Mouse (Mus musculus) testis, adult 2 months (tissue): ENCODE data around the gene Cracr2a. TPM values are rescaled to one million over a fixed set of nuclear protein-coding genes. Genes with fewer than 3 reads are reported as not detected.

Source experiments
- H3K27ac ChIP-seq: fragments of 200-500 bp; 2 replicates; pipeline ENCODE4 v1.5.1; 2012; ENCODE audit warnings: low read depth, low read length; ENCODE audit not compliant: control insufficient read depth, insufficient read depth
- H3K27me3 ChIP-seq: fragments of 200-500 bp; 2 replicates; pipeline ENCODE4 v1.6.1; 2012; ENCODE audit warnings: mild to moderate bottlenecking, low read length, moderate library complexity; ENCODE audit not compliant: control insufficient read depth, insufficient read depth
- H3K36me3 ChIP-seq: fragments of 200-500 bp; 2 replicates; pipeline ENCODE4 v1.6.1; 2012; ENCODE audit warnings: mild to moderate bottlenecking, low read length; ENCODE audit not compliant: control insufficient read depth, insufficient read depth
- H3K4me1 ChIP-seq: fragments of 200-500 bp; 2 replicates; pipeline ENCODE4 v1.6.1; 2012; ENCODE audit warnings: low read length; ENCODE audit not compliant: control insufficient read depth, insufficient read depth
- H3K4me3 ChIP-seq: fragments of 200-500 bp; 2 replicates; pipeline ENCODE4 v1.5.1; 2012; ENCODE audit warnings: low read depth, mild to moderate bottlenecking, low read length, moderate library complexity, mixed read lengths; ENCODE audit not compliant: control insufficient read depth
- CTCF ChIP-seq: fragments of 200-500 bp; IDR thresholded peaks from 2 replicates; pipeline ENCODE4 v1.5.1; 2012; ENCODE audit warnings: low read depth, mild to moderate bottlenecking, inconsistent platforms, low read length, moderate library complexity; ENCODE audit not compliant: control insufficient read depth, insufficient read depth, insufficient replicate concordance
- POLR2A ChIP-seq: fragments of 200-500 bp; IDR thresholded peaks from 2 replicates; pipeline ENCODE4 v1.6.1; 2012; ENCODE audit warnings: low read depth, mild to moderate bottlenecking, inconsistent platforms, low read length, moderate library complexity; ENCODE audit not compliant: control insufficient read depth
- polyA plus RNA-seq: library from polyadenylated mRNA; depleted of rRNA; stranded (reverse); fragments of >200 nt; gene quantifications from 2 replicates; pipeline ENCODE4 v1.2.3, GENCODE M21; 2012

Cracr2a gene
- polyA plus RNA-seq, 1 experiment = 0.46 TPM

DNA sequence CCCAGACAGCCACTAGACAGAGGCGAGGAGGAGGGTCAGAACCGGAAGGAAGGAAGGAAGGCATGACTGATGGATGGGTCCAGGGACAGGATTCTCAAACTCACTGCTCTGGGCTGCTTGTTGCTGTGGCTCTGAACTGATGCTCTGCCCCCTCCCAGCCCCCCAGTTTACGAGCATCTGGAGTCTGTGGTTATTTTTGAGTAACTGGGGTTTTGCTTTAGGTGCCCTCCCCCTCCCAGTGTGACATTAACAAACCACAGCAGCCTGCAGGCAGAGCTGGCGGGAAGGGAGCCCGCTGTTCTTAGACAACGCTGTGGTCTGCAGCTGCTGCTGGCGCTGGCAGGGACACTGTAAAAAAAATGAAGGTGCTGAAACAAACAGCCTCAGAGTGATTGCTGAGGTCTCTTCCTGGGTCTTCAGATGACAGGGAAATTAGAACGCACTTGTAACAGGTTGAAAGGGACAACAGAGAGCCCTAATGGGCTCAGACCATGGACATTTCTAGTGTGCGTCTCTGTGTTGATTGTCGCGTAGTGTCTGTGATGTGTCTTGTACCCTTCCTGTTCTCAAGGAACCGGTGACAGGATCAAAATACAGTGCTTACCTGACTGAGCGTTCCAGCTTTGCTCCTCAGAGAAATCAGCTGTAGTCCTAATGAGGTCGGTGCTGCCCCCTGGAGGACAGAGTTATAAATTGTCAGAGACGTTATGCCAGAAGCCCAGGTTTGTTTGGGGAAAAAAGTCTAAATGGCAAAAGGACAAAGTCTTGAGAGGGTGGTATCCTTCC is 21.4 kb downstream of the Cracr2a start:
- Histone ChIP-seq H3K27me3 (no peaks in the 10 kb centered on the region), H3K4me3 (no peak overlapping the region), H3K27ac (no peak overlapping the region), H3K36me3 (no peaks in the 10 kb centered on the region), H3K4me1 (peaks cover 3% of the 10 kb centered on the region; the same call in 1 of the 2 replicates)
- TF ChIP-seq CTCF (peak; percentile 38; the same call in 1 of the 2 replicates), POLR2A (no peak)

DNA sequence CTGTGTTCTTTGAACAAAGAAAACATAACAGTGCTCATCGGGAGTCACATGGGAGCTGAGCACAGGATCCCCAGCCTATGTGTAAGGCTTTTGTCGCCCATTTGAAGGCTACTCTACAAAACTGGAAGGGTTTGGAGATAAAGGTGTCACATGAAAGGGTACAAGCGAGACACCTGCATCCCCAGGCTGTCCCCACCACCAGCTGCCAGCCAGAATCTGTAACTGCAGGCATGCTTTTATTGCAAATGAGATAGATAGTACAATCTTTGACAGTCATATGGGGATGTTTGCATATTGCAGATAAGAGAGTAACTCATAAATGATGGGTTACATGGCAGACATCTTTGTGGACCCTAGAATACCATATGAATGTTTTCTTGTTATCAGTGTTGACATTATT is 30.3 kb downstream of the Cracr2a start:
- Histone ChIP-seq H3K36me3 (no peaks in the 10 kb centered on the region), H3K4me1 (no peaks in the 10 kb centered on the region), H3K4me3 (no peak overlapping the region), H3K27ac (no peak overlapping the region), H3K27me3 (no peaks in the 10 kb centered on the region)
- TF ChIP-seq POLR2A (no peak), CTCF (no peak)

DNA sequence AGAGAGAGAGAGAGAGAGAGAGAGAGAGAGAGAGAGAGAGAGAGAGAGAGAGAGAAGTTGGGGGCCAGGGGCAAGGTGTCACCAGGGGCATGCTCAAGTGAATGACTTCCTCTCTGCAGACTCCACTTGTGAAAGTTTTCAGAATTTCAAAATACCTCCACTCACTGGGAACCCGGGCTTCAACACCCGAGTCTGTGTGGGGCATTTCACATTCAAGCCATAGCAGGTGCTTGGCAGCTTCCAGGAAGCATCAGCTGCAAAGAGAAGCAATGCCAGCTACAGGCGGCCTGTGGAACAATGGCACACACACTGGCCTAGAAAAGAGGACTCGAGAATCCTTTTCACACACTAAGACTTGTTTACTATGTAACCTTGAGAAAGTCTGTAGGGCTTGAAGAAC is 32.3 kb downstream of the Cracr2a start:
- H3K4me3 ChIP-seq = no peak overlapping the region
- no peak overlapping the region for H3K27ac ChIP-seq
- H3K36me3 ChIP-seq = no peaks in the 10 kb centered on the region
- H3K27me3 ChIP-seq = no peaks in the 10 kb centered on the region
- H3K4me1 ChIP-seq = no peaks in the 10 kb centered on the region
- TF ChIP-seq CTCF = no peak
- TF ChIP-seq POLR2A = no peak

DNA sequence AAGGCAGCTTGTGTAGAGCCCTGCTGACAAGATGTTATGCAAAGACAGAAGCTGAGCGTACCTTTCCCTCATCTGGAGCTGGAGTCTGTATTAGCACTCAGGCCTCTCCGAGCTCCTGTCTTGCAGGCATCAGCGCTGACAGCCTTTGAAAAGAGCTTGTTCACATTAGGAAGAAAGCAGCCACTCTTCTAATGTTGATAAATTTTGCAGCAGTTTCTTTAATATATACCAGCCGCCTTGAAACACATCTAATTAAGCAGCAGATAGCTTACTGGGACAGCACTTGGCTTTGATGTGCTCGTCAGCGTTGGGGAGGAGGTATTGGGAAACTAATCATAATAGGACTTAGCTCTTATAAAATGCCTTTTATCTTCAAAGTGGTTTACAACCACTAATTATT is 38.1 kb downstream of the Cracr2a start:
- Histone ChIP-seq H3K27me3 (no peaks in the 10 kb centered on the region), H3K27ac (no peak overlapping the region), H3K36me3 (no peaks in the 10 kb centered on the region), H3K4me1 (no peaks in the 10 kb centered on the region), H3K4me3 (no peak overlapping the region)
- no peak for TF ChIP-seq CTCF
- TF ChIP-seq POLR2A = no peak

DNA sequence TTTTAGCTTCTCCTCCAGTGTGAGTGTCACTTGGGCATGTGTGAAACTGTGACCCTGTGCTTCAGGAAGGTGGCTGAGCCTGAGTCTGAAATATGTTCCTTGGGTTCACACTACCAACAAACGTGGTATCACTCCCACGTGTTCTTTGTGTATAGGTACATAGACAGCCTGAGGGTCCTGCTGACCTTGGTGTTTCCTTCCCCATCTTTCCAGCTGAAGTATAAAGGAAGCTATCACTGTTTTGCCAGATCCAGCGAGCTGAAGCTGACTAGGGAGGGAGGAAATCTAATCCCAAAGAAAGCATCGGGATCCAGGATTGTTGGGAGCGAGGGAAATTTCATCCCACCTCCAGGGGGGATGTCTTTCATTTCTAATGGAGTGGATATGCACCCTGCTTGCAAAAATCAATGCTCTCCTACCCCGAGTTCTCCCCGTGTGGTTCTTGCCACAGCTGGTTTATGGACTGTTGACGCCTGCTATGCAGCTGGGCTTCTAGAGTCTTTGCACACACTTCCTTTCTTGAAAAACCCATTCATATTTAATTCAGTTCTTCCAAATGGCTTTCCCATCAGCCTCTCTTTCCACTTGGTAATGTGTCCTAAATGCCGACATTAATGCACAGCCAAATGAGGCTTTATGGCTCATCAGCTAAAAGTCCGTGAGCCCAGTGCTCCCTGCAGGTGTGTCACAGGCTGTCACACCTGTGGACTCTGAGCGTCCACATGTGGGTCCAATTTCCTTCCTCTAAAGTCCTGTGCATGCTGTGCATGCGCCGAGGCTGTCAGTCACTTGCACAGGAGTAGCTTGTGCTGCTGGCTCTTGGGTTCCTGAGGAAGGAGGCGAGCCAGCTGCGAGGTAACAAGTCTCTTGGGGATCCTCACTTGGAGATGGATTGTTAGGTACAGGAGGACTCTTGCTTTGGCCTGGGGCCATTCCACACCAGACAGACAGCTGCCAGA is 44.2 kb downstream of the Cracr2a start:
- Histone ChIP-seq H3K27ac (no peak overlapping the region), H3K4me3 (no peak overlapping the region), H3K4me1 (no peaks in the 10 kb centered on the region), H3K27me3 (no peaks in the 10 kb centered on the region), H3K36me3 (no peaks in the 10 kb centered on the region)
- TF ChIP-seq CTCF (no peak), POLR2A (no peak)

DNA sequence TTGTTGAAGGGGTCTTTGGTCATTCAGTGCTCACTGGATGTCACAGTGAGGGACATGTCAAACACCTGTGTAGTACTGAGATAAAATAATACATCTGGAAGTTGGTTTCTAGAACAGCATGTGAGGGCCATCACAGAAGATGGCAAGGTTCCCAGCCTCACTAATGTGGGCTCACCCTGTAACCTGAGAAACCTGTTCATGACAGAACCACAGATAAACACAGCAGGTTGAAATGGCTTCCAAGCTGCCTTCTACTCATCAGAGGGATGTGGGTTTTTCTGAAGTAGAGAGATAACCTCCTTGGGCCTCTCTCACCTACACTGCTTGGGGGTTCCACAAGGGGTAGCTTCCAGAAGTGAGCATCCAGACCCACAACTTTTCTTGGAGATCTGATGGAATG is 48.5 kb downstream of the Cracr2a start:
- Histone ChIP-seq H3K27ac (no peak overlapping the region), H3K36me3 (no peaks in the 10 kb centered on the region), H3K27me3 (no peaks in the 10 kb centered on the region), H3K4me3 (no peak overlapping the region), H3K4me1 (peaks cover 7% of the 10 kb centered on the region)
- no peak for TF ChIP-seq CTCF
- TF ChIP-seq POLR2A = no peak

DNA sequence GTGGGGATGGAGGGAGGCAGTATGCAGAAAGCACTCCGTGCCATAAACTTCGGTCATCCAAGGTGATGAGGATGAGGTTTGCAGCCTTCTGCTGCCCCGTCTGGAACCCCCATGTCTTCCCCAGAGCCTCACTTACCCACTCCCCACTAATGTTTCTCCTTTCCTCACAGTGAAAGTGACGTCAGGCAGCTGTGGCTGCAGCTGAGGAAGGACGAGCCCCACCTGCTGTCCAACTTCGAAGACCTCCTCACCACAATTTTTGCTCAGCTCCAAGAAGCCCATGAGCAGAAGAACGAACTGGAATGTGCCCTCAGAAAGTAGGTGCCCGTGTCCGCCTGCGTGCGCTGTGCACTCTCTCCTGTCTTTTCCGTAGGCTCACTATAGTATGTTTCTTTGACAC is 50.1 kb downstream of the Cracr2a start:
- H3K36me3 ChIP-seq = no peaks in the 10 kb centered on the region
- no peak overlapping the region for H3K27ac ChIP-seq
- TF ChIP-seq POLR2A (no peak), CTCF (no peak)
- H3K27me3 ChIP-seq = no peaks in the 10 kb centered on the region
- H3K4me3 ChIP-seq = no peak overlapping the region
- peaks cover 10% of the 10 kb centered on the region for H3K4me1 ChIP-seq
